Mouse (Mus musculus): Measurements from ENCODE around the gene B3gntl1.

Gene B3gntl1

GRCm38 (mm10) chr11:121672990-121673572 lies at the start of gene B3gntl1:
TSS of gene B3gntl1 (minus strand) at chr11:121673153.
- DNase-seq (ENCODE audit: low spot score) = peak; percentile 96

- DNase-seq (ENCODE audit: low spot score) = no peak
Observed at GRCm38 (mm10) chr11:121722434-121722833, 49.5 kb upstream of the B3gntl1 start.

GRCm38 (mm10) chr11:121720752-121721151 lies 47.8 kb upstream of the B3gntl1 start:
- no peak for DNase-seq (ENCODE audit: low spot score)

- no peak for DNase-seq (ENCODE audit: low spot score)
Observed at GRCm38 (mm10) chr11:121717724-121718123, 44.8 kb upstream of the B3gntl1 start.

DNA sequence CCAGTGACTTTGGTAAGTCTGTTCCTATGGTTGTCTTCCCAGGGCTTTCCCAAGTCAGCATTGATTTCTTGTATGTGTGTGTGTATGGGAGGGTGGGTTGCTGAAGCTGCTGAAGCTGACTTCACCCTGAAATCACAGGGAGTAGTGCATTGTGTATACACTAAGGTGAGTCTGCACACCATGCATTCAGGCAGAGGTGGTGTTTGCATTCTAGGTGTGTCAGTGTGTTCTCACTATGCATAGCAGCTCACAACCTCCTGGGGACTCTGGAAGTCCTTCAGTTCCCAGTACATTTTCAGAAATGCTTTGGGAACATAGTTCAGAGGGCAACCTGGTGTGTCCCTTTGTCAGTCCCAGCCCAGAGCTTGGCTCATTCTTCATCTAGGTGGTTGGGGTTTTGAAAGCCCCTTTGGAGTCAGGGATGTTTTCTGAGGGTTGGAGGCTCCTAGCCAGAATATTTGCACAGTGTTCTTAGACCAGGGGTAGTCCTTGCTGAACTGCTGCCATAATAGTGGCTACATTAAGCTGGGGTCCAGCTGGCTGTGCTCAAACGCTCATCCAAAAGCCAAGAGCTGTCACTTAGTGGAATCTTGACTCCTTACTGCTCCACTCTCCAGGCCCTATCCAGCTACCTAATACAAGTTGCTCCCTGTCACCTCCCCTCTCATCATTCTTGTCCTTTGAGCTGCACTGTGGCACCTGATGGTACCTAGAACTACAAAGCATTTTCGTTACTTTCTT lies 42.0 kb upstream of the B3gntl1 start:
- no peak for DNase-seq (ENCODE audit: low spot score)

DNA sequence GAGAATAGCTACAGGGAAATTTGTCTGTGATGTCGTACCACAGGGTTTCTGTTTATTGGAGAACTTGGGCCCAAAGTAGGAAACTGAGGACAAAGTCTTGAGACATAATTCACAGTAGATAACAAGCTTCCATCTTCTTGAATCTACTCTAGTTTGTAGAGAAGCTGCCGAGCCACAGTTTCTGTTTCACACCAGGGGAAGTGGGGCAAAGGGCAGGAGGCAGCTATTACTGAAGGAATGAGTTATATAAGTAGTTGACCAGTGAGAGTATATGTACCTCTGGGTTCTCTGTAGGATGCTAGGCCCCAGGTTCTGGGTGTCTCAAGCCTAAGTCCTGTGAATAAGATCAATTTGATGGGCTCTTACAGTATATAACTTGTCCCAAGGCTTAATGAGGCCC lies 40.6 kb upstream of the B3gntl1 start:
- no peak for DNase-seq (ENCODE audit: low spot score)

GRCm38 (mm10) chr11:121712987-121713386 lies 40.0 kb upstream of the B3gntl1 start:
- DNase-seq (ENCODE audit: low spot score) = no peak

GRCm38 (mm10) chr11:121710245-121710644 lies 37.3 kb upstream of the B3gntl1 start:
- no peak for DNase-seq (ENCODE audit: low spot score)

- no peak for DNase-seq (ENCODE audit: low spot score)
Observed at GRCm38 (mm10) chr11:121709278-121709677, 36.3 kb upstream of the B3gntl1 start.

- DNase-seq (ENCODE audit: low spot score) = peak; percentile 92
Observed at GRCm38 (mm10) chr11:121706521-121707005, 33.6 kb upstream of the B3gntl1 start.

- DNase-seq (ENCODE audit: low spot score) = no peak
Observed at GRCm38 (mm10) chr11:121703619-121704215, 30.8 kb upstream of the B3gntl1 start.

DNA sequence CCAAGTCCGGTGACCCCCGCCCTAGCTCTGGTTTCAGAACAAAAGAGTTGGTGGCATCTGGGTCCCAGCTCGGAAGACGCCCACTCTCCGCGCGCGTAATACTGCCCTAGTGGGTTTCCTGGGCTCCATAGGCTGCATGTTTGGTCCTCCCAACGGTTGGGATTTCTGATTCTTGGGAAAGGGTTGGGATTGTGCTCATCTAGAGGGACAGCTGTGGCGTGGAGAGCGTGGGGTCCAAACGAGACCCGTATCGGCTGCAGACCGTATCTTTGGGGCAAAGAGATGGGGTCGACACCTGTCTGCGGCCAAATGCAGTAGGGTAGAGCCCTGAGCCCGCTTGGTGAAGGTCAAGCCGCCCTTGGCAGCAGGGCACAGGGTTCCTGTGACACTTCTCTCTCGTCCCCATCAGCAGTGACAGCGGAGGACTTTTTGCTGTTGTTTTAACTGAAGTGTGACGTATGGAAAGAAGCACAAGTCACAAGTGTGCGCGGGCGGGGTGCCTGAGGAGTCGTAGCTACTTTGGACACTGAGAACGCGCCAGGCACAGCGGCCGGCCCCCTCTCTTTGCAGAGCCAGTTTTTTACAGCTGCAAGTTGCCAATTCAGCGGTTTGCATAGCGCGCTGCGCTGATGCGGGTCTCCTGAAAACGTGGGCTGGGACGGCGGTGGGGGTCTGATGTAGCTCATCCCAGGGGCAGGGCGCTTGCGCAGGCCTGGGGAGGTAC lies 30.1 kb upstream of the B3gntl1 start:
- DNase-seq (ENCODE audit: low spot score) = peak; percentile 77

- peak; percentile 44 for DNase-seq (ENCODE audit: low spot score)
Observed at GRCm38 (mm10) chr11:121702111-121702894, 29.4 kb upstream of the B3gntl1 start.

DNA sequence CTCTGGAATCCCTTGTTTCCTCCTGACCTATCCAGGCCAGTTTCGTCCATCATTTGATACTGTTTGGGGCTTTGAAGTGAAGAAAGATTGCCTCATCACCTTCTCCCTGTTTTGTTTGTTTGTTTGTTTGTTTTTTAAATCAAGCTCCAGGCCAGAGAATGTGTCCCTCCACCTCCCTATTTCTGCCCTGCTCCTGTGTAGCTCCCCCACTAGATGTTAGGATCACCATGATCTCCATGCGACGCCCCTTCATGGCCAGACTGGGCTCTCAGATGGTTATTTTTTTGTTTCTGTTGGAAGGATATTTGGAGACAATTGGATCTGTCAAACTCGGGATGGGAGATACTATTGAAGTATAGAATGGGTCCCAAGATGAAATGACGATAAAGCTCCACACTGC lies 28.3 kb upstream of the B3gntl1 start, which contains the start of gene Metrnl:
Gene Metrnl (plus strand): TSS at position 301 of the 400 bp plus-strand sequence.
- DNase-seq (ENCODE audit: low spot score) = no peak

GRCm38 (mm10) chr11:121698381-121698955 lies 25.5 kb upstream of the B3gntl1 start:
- DNase-seq (ENCODE audit: low spot score) = no peak

DNA sequence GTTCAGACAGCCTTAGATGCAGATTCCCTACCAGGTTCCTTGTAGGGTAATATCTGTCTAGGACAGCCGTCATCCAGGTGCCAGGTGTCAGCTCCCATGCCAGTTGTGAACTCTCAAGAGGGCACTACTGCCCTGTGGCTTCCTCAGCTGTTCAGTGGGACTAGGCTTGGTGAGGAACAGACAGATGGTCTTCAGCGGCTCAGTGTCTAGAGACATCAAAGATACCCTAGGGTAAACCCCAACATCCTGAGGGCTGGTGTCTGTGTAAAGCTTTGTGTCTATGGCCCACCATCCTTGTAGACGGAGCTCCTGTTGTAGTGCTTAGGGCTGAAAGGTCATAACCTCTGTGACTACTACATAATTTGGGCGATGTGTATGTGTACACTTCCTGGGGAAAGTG lies 24.3 kb upstream of the B3gntl1 start:
- peak; percentile 57 for DNase-seq (ENCODE audit: low spot score)

DNA sequence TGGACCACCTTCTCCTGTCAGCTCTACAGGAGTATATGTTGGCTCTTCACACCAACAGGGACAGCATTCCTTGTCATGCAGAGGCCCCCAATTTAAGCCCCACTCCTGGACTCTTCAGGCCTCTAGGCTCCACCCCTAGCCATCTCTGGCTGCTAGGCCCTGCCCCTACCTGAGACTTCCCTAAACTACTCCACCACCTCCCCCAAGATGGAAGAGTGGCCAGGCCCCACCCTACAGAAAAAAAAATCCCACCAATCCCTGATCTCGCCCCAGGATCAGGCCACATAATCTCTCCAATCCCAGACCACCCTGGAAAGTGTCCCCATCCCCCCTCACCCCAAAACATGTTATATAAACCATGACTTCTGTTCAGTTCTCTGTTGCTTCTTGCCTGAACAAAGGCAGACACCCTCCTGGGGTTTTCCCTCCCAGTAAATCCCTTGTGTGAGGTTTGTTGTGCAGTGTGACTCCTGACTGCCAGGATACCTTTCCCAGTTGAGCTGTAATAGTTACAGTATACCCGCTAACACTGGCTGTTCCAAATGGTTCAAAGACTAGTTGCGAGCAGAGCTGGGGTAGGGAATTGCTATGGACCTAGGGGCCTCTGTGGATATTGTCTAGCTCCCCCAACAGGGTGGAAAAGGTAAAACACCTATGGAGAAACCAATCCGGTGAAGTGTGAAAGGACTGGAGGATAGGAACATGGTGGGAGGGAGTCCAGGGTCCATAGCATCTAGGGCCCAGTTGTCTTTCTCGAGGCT lies 22.5 kb upstream of the B3gntl1 start:
- no peak for DNase-seq (ENCODE audit: low spot score)

DNA sequence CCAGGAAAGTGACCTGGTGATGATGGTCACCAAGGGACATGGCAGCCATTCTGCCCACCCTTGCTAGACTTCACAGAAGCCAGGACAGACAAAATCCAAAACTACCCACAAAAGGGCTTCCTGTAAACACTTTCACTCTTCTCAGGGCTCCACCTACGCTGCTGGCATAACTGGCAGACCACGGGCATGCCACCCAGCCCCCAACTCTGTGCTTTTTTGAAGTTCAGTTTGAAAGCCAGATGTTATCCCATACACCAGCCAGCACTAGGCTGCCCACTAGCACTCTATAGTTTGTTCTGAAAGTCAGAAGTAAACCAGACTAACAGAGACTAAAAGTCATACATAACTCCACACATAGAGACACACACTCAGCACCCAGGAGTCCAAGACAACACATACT lies 15.1 kb upstream of the B3gntl1 start:
- DNase-seq (ENCODE audit: low spot score) = peak; percentile 52

- no peak for DNase-seq (ENCODE audit: low spot score)
Observed at GRCm38 (mm10) chr11:121686674-121687073, 13.7 kb upstream of the B3gntl1 start.

DNA sequence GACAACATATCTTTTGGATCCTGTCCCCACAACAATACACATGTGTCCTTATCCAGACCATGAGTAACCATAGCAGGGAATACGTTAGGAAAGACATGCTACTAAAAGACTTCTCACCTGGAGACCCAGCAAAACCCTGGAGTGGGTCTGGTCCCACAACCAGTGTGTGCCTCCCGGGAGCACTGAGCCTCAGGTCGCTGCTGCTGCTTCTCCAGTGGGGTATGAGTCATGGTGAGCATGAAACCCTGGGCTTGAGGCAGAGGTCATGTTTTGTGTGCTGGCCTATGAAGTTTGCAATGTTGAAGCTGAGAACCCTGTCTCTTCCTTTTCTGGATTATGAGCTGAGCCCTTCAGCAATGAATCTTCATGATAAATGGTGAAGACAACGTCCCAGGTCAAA lies 13.1 kb upstream of the B3gntl1 start:
- no peak for DNase-seq (ENCODE audit: low spot score)

Data from T-cell, adult 2 months (primary cell).